Mouse (Mus musculus) liver, embryonic 14.5 days (tissue): Measurements from ENCODE around the gene Aatf. TPM values are rescaled to one million over a fixed set of nuclear protein-coding genes. Genes with fewer than 3 reads are reported as not detected.

Experiments used
- ATAC-seq: fragments of 200-750 bp; cut with Nextera tagmentation; 2 replicates; pipeline ENCODE4 v1.8.0; 2017; ENCODE audit warnings: moderate number of reproducible peaks, mild to moderate bottlenecking, moderate library complexity; ENCODE audit not compliant: insufficient read depth
- DNase-seq, 3 experiments: peaks; one replicate each; pipeline ENCODE4 v3.0.0-alpha.2; 2012 to 2013; ENCODE audit warnings: low read depth in 3 of 3, low spot score in 3 of 3
- H3K27ac ChIP-seq: fragments of 300-500 bp; sonication (generic); 2 replicates; pipeline ENCODE4 v1.5.1; 2014; ENCODE audit warnings: moderate library complexity, mild to moderate bottlenecking, control low read depth, inconsistent platforms
- H3K27me3 ChIP-seq: fragments of 300-500 bp; sonication (generic); 2 replicates; pipeline ENCODE4 v1.6.1; 2014; ENCODE audit warnings: mild to moderate bottlenecking, low read length, moderate library complexity; ENCODE audit not compliant: control insufficient read depth, insufficient read depth
- H3K36me3 ChIP-seq: fragments of 300-500 bp; sonication (generic); replicated peaks from 2 replicates; pipeline ENCODE4 v1.6.1; 2014; ENCODE audit warnings: low read depth; ENCODE audit not compliant: control insufficient read depth, insufficient read depth
- H3K4me1 ChIP-seq, 2 experiments: fragments of 200-500 bp in 1 of 2; fragments of 300-500 bp in 1 of 2; sonication (generic) in 1 of 2; replicated peaks; 2 replicates each; pipeline ENCODE4 v1.6.1; 2012 to 2014; ENCODE audit warnings: antibody characterized with exemption in 1 of 2, inconsistent platforms in 1 of 2, low read length in 1 of 2; ENCODE audit not compliant: control insufficient read depth in 2 of 2, insufficient read depth in 2 of 2
- H3K4me2 ChIP-seq: fragments of 300-500 bp; sonication (generic); 2 replicates; pipeline ENCODE4 v1.6.1; 2014; ENCODE audit warnings: low read depth, mild to moderate bottlenecking, control low read depth, moderate library complexity
- H3K4me3 ChIP-seq, 2 experiments: fragments of 200-500 bp in 1 of 2; fragments of 300-500 bp in 1 of 2; sonication (generic) in 1 of 2; 2 replicates each; pipeline ENCODE4 v1.5.1; 2012 to 2014; ENCODE audit warnings: low read depth in 2 of 2, low read length in 2 of 2, mild to moderate bottlenecking in 2 of 2, control low read depth in 1 of 2, inconsistent platforms in 1 of 2, moderate library complexity in 1 of 2; ENCODE audit not compliant: insufficient read depth in 1 of 2
- H3K9ac ChIP-seq: fragments of 300-500 bp; sonication (generic); replicated peaks from 2 replicates; pipeline ENCODE4 v1.6.1; 2014; ENCODE audit warnings: mild to moderate bottlenecking, control low read depth, moderate library complexity
- H3K9me3 ChIP-seq: fragments of 300-500 bp; sonication (generic); 2 replicates; pipeline ENCODE4 v1.6.1; 2016; ENCODE audit warnings: low read length, mixed read lengths; ENCODE audit not compliant: control insufficient read depth
- CTCF ChIP-seq: IDR thresholded peaks from 2 replicates; pipeline ENCODE4 v1.5.1; 2016; ENCODE audit warnings: antibody characterized with exemption, low read depth, control low read depth
- EP300 ChIP-seq: IDR thresholded peaks from 2 replicates; pipeline ENCODE4 v1.6.1; 2016; ENCODE audit warnings: antibody characterized with exemption, low read depth
- WGBS: fragments of 180-500 bp; shearing (Covaris S2); extraction: QIAGEN DNeasy Blood & Tissue Kit; methylation state at CpG from one replicate; pipeline ENCODE4 v1.1.7; 2014; ENCODE audit not compliant: insufficient replicate concordance; 5-methylcytosine and 5-hydroxymethylcytosine counted together
- polyA plus RNA-seq, 2 experiments: library from polyadenylated mRNA; depleted of rRNA in 1 of 2; stranded (reverse) in 1 of 2; unstranded in 1 of 2; fragments of >200 nt; fragmentation: Nextera tagmentation in 1 of 2; extraction: Ambion mirVana in 1 of 2; gene quantifications; 2 replicates each; pipeline versions ENCODE4 v1.2.1 to v1.2.3; 2012 to 2014

Gene Aatf
- polyA plus RNA-seq, 2 experiments, result 6.3 to 20.3 TPM

DNA sequence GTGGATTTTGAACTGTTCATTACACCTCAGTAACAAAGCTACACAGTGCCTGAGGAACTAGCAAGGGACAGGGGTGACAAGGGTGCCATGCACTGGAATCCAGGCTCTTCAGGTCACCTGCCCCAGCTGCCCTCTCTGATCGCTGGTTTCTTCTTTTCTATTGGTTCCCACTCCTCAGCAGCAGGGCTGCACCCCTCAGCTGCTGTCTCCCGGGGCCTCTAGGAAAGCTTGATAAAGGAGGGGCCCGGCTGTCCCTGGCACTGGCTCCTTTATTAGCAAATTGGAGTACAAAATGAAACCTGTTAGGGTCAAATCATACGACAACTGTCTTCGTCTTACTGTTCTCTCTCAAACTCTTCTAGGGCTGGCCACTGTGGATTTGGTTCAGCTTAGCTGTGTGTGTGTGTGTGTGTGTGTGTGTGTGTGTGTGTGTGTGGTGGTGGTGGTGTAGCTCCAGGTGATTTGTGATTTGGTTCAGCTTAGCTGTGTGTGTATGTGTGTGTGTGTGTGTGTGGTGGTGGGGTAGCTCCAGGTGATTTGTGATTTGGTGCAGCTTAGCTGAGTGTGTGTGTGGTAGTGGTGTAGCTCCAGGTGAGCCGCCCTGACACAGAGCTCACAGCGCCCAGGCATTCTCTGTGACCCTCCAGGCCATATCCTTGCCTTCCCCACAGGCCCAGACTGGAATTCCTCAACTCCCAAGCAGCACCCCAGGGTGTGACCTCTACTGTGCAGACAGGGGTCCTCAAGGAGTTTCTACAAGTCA is 102.3 kb downstream of the Aatf start:
- Histone ChIP-seq H3K27me3 (no peaks in the 10 kb centered on the region), H3K4me1 (peaks cover 38 to 53% of the 10 kb centered on the region in 2 experiments), H3K9me3 (peaks cover 4% of the 10 kb centered on the region), H3K36me3 (no peaks in the 10 kb centered on the region), H3K27ac (peak overlapping the region; percentile 56), H3K4me3 (no peak overlapping the region), H3K9ac (peak overlapping the region; percentile 24), H3K4me2 (peak overlapping the region; percentile 38)
- ATAC-seq, result peak; percentile 59; the same call in 1 of the 2 replicates
- DNase-seq, result no peak
- TF ChIP-seq EP300 (no peak), CTCF (no peak)
- WGBS, result 49% methylated on average over 7 of the region's 7 CpGs

DNA sequence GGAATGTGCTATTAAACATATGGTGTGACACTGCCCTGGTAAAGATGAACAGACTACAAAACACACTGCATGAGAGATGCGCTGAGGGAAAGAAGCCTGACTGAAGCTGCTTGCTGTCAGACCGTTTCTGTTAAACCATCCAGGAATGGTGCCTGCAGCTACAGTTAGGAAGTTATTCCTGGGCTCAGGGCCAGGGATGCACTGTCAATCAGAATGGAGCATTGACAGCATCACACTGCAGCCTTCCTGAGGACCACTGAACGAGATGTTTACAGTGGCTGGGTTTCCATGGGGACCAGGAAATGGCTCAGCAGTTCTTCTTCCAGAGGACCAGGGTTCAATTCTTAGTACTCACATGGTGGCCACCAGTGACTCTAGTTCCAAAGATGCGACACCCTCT is 102.9 kb downstream of the Aatf start:
- Histone ChIP-seq H3K27ac (no peak overlapping the region; the same call in 1 of the 2 replicates), H3K36me3 (no peaks in the 10 kb centered on the region), H3K4me2 (no peak overlapping the region; the same call in 1 of the 2 replicates), H3K27me3 (no peaks in the 10 kb centered on the region), H3K9me3 (peaks cover 4% of the 10 kb centered on the region), H3K4me3 (no peak overlapping the region), H3K4me1 (peaks cover 36 to 50% of the 10 kb centered on the region in 2 experiments), H3K9ac (no peak overlapping the region; the same call in 1 of the 2 replicates)
- no peak for ATAC-seq
- DNase-seq, result no peak
- WGBS, result 51% methylated on average over 4 of the region's 4 CpGs
- TF ChIP-seq CTCF (no peak), EP300 (no peak)

DNA sequence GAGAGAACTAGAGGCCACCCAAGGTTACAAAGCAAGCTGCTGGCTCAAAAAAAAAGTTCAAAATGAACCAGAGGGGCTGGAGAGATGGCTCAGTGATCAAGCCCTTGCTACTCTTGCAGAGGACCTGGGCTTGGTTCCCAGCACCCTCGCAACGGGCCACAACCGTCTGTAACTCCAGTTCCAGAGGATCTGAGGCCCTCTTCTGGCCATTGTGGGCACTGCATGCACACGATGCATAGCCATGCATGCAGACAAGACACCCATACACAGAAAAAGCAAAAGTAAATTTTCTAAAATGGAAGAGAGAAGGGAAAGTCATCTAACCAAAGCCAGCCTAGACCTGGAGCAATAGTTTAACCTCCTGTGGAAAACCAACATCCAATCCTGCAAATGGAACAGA is 106.6 kb downstream of the Aatf start:
- Histone ChIP-seq H3K27me3 (no peaks in the 10 kb centered on the region), H3K4me2 (no peak overlapping the region), H3K4me1 (peaks cover 12 to 17% of the 10 kb centered on the region in 2 experiments), H3K27ac (no peak overlapping the region), H3K9me3 (peaks cover 4% of the 10 kb centered on the region), H3K4me3 (no peak overlapping the region), H3K9ac (no peak overlapping the region), H3K36me3 (no peaks in the 10 kb centered on the region)
- ATAC-seq (no peak), DNase-seq (no peak)
- TF ChIP-seq EP300 (no peak), CTCF (peak; percentile 54)
- 85% methylated on average over 4 of the region's 4 CpGs for WGBS

DNA sequence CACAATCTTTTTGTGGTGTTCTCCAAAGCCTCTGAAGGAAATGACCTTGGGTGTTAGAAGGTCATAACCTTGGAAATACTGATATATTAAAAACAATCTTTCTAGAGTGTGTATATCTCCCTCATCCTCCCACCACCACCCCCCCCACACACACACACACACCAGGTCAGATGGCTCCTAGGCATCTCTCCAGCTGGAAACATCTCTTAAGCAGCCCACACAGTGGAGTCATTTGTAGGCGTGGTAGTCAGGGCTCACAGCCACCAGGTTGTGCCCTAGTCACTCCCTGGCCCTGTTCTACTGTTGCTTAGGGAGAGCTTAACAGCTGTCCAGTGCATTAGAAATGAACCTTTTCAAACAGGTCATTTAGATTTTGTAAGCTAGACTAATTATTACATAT is 118.3 kb downstream of the Aatf start:
- Histone ChIP-seq H3K27ac (no peak overlapping the region), H3K36me3 (no peaks in the 10 kb centered on the region; the same call in 1 of the 2 replicates), H3K27me3 (no peaks in the 10 kb centered on the region), H3K9me3 (no peaks in the 10 kb centered on the region), H3K4me3 (no peak overlapping the region), H3K9ac (no peak overlapping the region), H3K4me2 (no peak overlapping the region), H3K4me1 (no peaks in the 10 kb centered on the region)
- no peak for DNase-seq
- no peak for TF ChIP-seq CTCF
- no peak for TF ChIP-seq EP300
- WGBS, result 68% methylated on average over 1 of the region's 1 CpGs
- no peak for ATAC-seq

DNA sequence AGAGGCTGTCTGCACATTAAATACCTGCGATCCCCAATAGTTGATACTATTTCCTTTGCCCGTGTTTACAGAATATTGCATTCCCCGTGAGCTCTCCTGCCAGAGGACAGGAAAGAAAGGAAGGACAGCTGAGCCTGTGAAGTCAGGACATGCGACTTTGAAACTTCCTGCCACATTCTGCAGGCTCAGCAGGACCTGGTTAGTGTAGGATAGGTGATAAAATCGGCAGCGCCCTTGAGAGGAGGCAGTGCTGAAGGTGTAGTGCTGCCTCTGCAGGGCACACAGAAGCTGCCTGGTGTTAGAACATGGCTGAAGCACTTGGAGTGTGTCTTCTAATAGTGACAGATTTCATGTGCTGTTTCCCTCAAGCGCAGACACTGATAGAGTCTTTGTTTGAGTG is 119.8 kb downstream of the Aatf start:
- no peak for DNase-seq
- ATAC-seq, result no peak
- Histone ChIP-seq H3K36me3 (no peaks in the 10 kb centered on the region; the same call in 1 of the 2 replicates), H3K9me3 (no peaks in the 10 kb centered on the region), H3K4me2 (no peak overlapping the region), H3K27me3 (no peaks in the 10 kb centered on the region), H3K4me3 (no peak overlapping the region), H3K4me1 (no peaks in the 10 kb centered on the region), H3K27ac (no peak overlapping the region), H3K9ac (no peak overlapping the region)
- TF ChIP-seq CTCF, result no peak
- TF ChIP-seq EP300, result no peak
- 63% methylated on average over 7 of the region's 7 CpGs for WGBS
